In the genomic region with DNA sequence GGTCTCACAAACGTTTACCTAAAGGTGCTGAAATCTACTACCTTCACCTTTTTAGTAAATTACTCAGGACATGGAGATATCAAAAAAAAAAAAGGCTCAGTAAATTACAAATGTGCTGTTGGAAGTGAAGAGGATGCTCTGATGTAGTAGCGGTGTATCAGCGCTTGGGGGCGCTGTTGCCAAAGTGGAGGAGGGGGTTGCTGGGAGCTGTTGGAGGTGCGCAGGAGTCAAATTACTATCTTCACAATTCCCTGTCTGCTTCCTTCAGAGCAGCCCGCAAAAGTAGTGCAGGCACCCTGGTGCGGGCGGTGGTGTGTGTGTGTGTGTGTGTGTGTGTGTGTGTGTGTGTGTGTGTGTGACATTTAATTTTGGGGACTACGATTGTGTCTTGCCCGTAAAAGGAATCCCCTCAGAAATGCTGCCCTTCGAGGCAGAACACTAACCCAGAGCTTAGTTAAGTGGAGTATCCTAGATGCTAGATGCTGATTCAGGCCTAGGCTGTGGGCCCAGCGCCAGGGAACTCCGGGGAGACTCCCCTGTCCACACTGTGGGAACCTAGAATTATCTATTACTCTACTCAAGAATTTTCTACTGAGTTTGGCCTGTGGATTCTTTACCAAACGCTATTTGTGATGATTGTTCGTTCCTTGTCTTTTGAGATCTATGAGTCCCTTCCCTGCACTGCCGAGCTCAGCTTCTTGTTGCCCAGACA, we compare ENCODE assay signal across 8 mouse cellular contexts. TPM values are rescaled to one million over a fixed set of nuclear protein-coding genes. Genes with fewer than 3 reads are reported as not detected.
DNase-seq lines count a peak whose midpoint lies in the region; ATAC-seq and TF ChIP-seq lines count a peak whose summit lies in the region.

No protein-coding gene starts in this region.

- no peak for ATAC-seq in liver, embryonic 11.5 days (replicated peaks; ENCODE audit: low FRiP score)
- no peak for ATAC-seq in inflammation-experienced regulatory T-cells, adult 6 months

- WGBS in liver, embryonic 11.5 days = 15% methylated on average over 16 of the region's 16 CpGs

- no peak overlapping the region for H3K4me3 ChIP-seq in ES-Bruce4 (ENCODE audit: low read depth, low read length)
- H3K4me3 ChIP-seq in liver, embryonic 11.5 days (ENCODE audit: low read depth, low read length) = no peak overlapping the region

- no peaks in the 10 kb centered on the region for H3K4me1 ChIP-seq in ES-Bruce4 (ENCODE audit: control insufficient read depth, insufficient read depth, low read length)
- no peaks in the 10 kb centered on the region for H3K4me1 ChIP-seq in liver, embryonic 11.5 days (replicated peaks; ENCODE audit: control insufficient read depth, insufficient read depth, low read length)

- TF ChIP-seq EP300 in ES-Bruce4 (IDR thresholded peaks at IDR 0.05; ENCODE audit: insufficient read depth, low read depth, low read length) = no peak

- no peaks in the 10 kb centered on the region for H3K9me3 ChIP-seq in ES-Bruce4 (replicated peaks; ENCODE audit: control insufficient read depth, insufficient read depth, low read length, poor library complexity, severe bottlenecking)
- no peaks in the 10 kb centered on the region for H3K9me3 ChIP-seq in liver, embryonic 11.5 days (ENCODE audit: control insufficient read depth, low read length)

- peak; percentile 28 for DNase-seq in 3T3-L1 (ENCODE audit: low read depth, low spot score)
- DNase-seq in cerebellum, adult 9-10 months = peak; percentile 16
- peak; percentile 23 to 27 for DNase-seq in frontal cortex, postnatal 14 days (ENCODE audit: low spot score in 2 of 2)
- peak; percentile 61 for DNase-seq in induced T-regulatory cell, adult 2 months (ENCODE audit: low read depth)
- peak; percentile 40 for DNase-seq in liver, embryonic 11.5 days (ENCODE audit: low spot score)
- DNase-seq in neural tube, embryonic 10.5 days (ENCODE audit: extremely low spot score, low spot score) = peak; percentile 67

- TF ChIP-seq POLR2A in ES-Bruce4 (IDR thresholded peaks at IDR 0.05; ENCODE audit: insufficient read depth, low read length) = no peak

- H3K36me3 ChIP-seq in ES-Bruce4 (ENCODE audit: control insufficient read depth, insufficient read depth, low read length, poor library complexity, severe bottlenecking) = no peaks in the 10 kb centered on the region
- H3K36me3 ChIP-seq in liver, embryonic 11.5 days (ENCODE audit: control insufficient read depth, insufficient read depth, low read length) = no peaks in the 10 kb centered on the region

- H3K4me2 ChIP-seq in liver, embryonic 11.5 days = peak overlapping the region; percentile 48

- peak; percentile 70 for TF ChIP-seq CTCF in ES-Bruce4 (IDR thresholded peaks at IDR 0.05; ENCODE audit: low read depth, low read length)

- H3K27me3 ChIP-seq in ES-Bruce4 (ENCODE audit: control insufficient read depth, insufficient read depth, low read length, poor library complexity, severe bottlenecking) = peaks cover 3% of the 10 kb centered on the region
- peaks cover 25% of the 10 kb centered on the region for H3K27me3 ChIP-seq in liver, embryonic 11.5 days (replicated peaks; ENCODE audit: control insufficient read depth, insufficient read depth, low read length)

- no peak overlapping the region for H3K9ac ChIP-seq in ES-Bruce4 (ENCODE audit: low read depth, poor library complexity, severe bottlenecking)
- no peak overlapping the region for H3K9ac ChIP-seq in liver, embryonic 11.5 days (ENCODE audit: low read depth, low read length)

- no peak overlapping the region for H3K27ac ChIP-seq in ES-Bruce4 (ENCODE audit: insufficient read depth, low read length)
- H3K27ac ChIP-seq in liver, embryonic 11.5 days (ENCODE audit: low read depth, low read length) = no peak overlapping the region

RNA-seq across cellular contexts. Expression of a gene that starts 2.4 kb away (rescaled TPM):
- not detected in 2 replicates for polyA plus RNA-seq in ES-Bruce4 (2011; ENCODE audit: insufficient read depth, insufficient read length, low read depth, missing spikeins)
- polyA plus RNA-seq in liver, embryonic 11.5 days (2014; fragmentation: Nextera tagmentation; extraction: Ambion mirVana) = 11.4 and 11.5 TPM in 2 replicates
- 1 to 10 TPM; 3.2 to 5.9 (median 5.8) TPM for polyA plus RNA-seq in inflammation-experienced regulatory T-cells, adult 6 months (2017; shearing (Covaris generic))

Comparison
In these comparisons a context has a peak if more than half of its experiments do, and no peak if none do; other contexts are left out.
1. DNase-seq: peak in every context shown above with its lines; median percentile 67 in neural tube, embryonic 10.5 days; 61 in induced T-regulatory cell, adult 2 months; 40 in liver, embryonic 11.5 days; 28 in 3T3-L1; 25 in frontal cortex, postnatal 14 days; 16 in cerebellum, adult 9-10 months.